Mouse (Mus musculus): Measurements from ENCODE around the gene Mrgpre. TPM values are rescaled to one million over a fixed set of nuclear protein-coding genes. Genes with fewer than 3 reads are reported as not detected.
A peak's percentile ranks its signal among the peaks of the same experiment; 100 is the strongest.

The Mrgpre gene
- polyA plus RNA-seq, 1 experiment from 2014 or later = 1.9 TPM

- Histone ChIP-seq H3K27me3 (ENCODE audit: insufficient read depth, low read length) (no peaks in the 10 kb centered on the region), H3K4me3 (ENCODE audit: low read depth, low read length) (no peak overlapping the region), H3K36me3 (ENCODE audit: insufficient read depth) (0 out of 2 replicates have a peak, but pooled peaks cover 3% of the 10 kb centered on the region), H3K27ac (ENCODE audit: low read depth) (no peak overlapping the region), H3K4me1 (ENCODE audit: insufficient read depth) (peaks cover 8% of the 10 kb centered on the region), H3K4me2 (no peak overlapping the region), H3K9ac (no peak overlapping the region), H3K9me3 (ENCODE audit: low read depth, low read length) (no peaks in the 10 kb centered on the region)
- TF ChIP-seq CTCF (IDR thresholded peaks at IDR 0.05; ENCODE audit: low read depth) = no peak
- ATAC-seq (ENCODE audit: insufficient read depth) (no peak), DNase-seq (no peak)
- 75% methylated on average over 2 of the region's 2 CpGs for WGBS
Measured at GRCm38 (mm10) chr7:143826985-143827384, 42.7 kb upstream of the Mrgpre start.

DNA sequence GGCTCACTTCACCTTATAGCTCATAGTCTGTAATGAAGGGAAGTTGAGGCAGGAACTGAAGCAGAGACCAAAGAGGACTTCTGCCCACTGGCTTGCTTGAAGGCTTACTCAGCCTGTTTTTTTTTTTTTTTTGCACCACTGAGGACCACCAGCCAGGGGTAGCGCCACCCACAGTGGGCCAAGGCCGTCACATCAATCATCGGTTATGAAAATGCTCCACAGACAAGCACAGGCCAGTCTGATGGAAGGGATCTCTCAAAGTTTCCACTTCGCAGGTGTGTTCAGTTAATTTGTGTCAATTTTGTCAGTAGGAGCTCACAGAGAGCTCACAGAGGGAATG, 38.9 kb upstream of the Mrgpre start:
- DNase-seq (no peak), ATAC-seq (ENCODE audit: insufficient read depth) (peak; percentile 26)
- Histone ChIP-seq H3K36me3 (ENCODE audit: insufficient read depth) (peaks cover 7% of the 10 kb centered on the region; the same call in 1 of the 2 replicates), H3K27ac (ENCODE audit: low read depth) (peak overlapping the region; percentile 74; the same call in 1 of the 2 replicates), H3K27me3 (ENCODE audit: insufficient read depth, low read length) (no peaks in the 10 kb centered on the region), H3K9me3 (ENCODE audit: low read depth, low read length) (no peaks in the 10 kb centered on the region), H3K4me1 (ENCODE audit: insufficient read depth) (peaks cover 5% of the 10 kb centered on the region), H3K4me3 (ENCODE audit: low read depth, low read length) (peak overlapping the region; percentile 62), H3K9ac (peak overlapping the region; percentile 47; the same call in 1 of the 2 replicates), H3K4me2 (peak overlapping the region; percentile 87)
- TF ChIP-seq CTCF (IDR thresholded peaks at IDR 0.05; ENCODE audit: low read depth) = 0 out of 2 replicates have a peak, but pooled peaks have one; percentile 8
- 78% methylated on average over 4 of the region's 4 CpGs for WGBS

- H3K9ac ChIP-seq = peak within 1 kb of the TSS; percentile 74
- no peaks in the 10 kb centered on the region for H3K9me3 ChIP-seq (ENCODE audit: low read depth, low read length)
- DNase-seq = peak; percentile 99
- peak within 1 kb of the TSS; percentile 87 for H3K4me2 ChIP-seq
- no peaks in the 10 kb centered on the region for H3K27me3 ChIP-seq (ENCODE audit: insufficient read depth, low read length)
- H3K36me3 ChIP-seq (ENCODE audit: insufficient read depth) = peaks cover 9% of the 10 kb centered on the region; the same call in 1 of the 2 replicates
- H3K27ac ChIP-seq (ENCODE audit: low read depth) = peak within 1 kb of the TSS; percentile 74; the same call in 1 of the 2 replicates
- TF ChIP-seq CTCF (IDR thresholded peaks at IDR 0.05; ENCODE audit: low read depth) = no peak
- under 1% methylated on average over 40 of the region's 40 CpGs for WGBS
- peak; percentile 98 for ATAC-seq (ENCODE audit: insufficient read depth)
- H3K4me1 ChIP-seq (ENCODE audit: insufficient read depth) = peaks cover 5% of the 10 kb centered on the region
- peak within 1 kb of the TSS; percentile 62 for H3K4me3 ChIP-seq (ENCODE audit: low read depth, low read length)
Measured at GRCm38 (mm10) chr7:143822375-143823265, 38.3 kb upstream of the Mrgpre start, which contains the start of the genes Nadsyn1 and Dhcr7. TSS of gene Nadsyn1 (minus strand) at chr7:143822849. TSS of gene Dhcr7 (plus strand) at chr7:143823145.

DNA sequence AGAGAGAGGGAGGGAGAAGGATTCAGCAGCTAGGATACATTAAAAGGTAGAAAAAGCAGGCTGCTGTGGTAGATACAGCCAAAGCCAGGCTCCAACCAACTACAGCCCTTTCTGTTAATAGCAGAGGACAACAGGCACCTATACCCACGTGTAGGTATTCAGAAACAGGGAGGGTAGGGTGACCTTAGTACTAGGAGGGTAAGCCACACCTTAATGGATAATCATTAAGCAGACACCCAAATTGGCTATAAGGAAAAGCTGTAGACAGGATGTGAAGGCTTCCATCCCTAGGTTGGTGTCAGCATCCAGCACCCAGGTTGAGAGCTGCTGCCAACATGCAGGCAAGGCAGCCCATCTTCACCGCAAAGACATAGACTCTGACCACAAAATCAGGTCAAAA, 36.9 kb upstream of the Mrgpre start:
- ATAC-seq (ENCODE audit: insufficient read depth) (no peak), DNase-seq (no peak)
- Histone ChIP-seq H3K4me1 (ENCODE audit: insufficient read depth) (peaks cover 5% of the 10 kb centered on the region), H3K27me3 (ENCODE audit: insufficient read depth, low read length) (no peaks in the 10 kb centered on the region), H3K9ac (no peak overlapping the region), H3K9me3 (ENCODE audit: low read depth, low read length) (no peaks in the 10 kb centered on the region), H3K4me2 (no peak overlapping the region), H3K4me3 (ENCODE audit: low read depth, low read length) (no peak overlapping the region), H3K27ac (ENCODE audit: low read depth) (no peak overlapping the region), H3K36me3 (ENCODE audit: insufficient read depth) (peaks cover 14% of the 10 kb centered on the region; the same call in 1 of the 2 replicates)
- 82% methylated on average over 2 of the region's 2 CpGs for WGBS
- no peak for TF ChIP-seq CTCF (IDR thresholded peaks at IDR 0.05; ENCODE audit: low read depth)

GRCm38 (mm10) chr7:143819201-143819600, 34.9 kb upstream of the Mrgpre start:
- Histone ChIP-seq H3K9me3 (ENCODE audit: low read depth, low read length) (no peaks in the 10 kb centered on the region), H3K9ac (no peak overlapping the region), H3K27ac (ENCODE audit: low read depth) (no peak overlapping the region), H3K4me2 (no peak overlapping the region), H3K36me3 (ENCODE audit: insufficient read depth) (peaks cover 31% of the 10 kb centered on the region; the same call in 1 of the 2 replicates), H3K4me3 (ENCODE audit: low read depth, low read length) (no peak overlapping the region), H3K27me3 (ENCODE audit: insufficient read depth, low read length) (no peaks in the 10 kb centered on the region), H3K4me1 (ENCODE audit: insufficient read depth) (peaks cover 5% of the 10 kb centered on the region)
- 65% methylated on average over 4 of the region's 4 CpGs for WGBS
- TF ChIP-seq CTCF (IDR thresholded peaks at IDR 0.05; ENCODE audit: low read depth) = no peak
- DNase-seq (no peak), ATAC-seq (ENCODE audit: insufficient read depth) (no peak)

DNA sequence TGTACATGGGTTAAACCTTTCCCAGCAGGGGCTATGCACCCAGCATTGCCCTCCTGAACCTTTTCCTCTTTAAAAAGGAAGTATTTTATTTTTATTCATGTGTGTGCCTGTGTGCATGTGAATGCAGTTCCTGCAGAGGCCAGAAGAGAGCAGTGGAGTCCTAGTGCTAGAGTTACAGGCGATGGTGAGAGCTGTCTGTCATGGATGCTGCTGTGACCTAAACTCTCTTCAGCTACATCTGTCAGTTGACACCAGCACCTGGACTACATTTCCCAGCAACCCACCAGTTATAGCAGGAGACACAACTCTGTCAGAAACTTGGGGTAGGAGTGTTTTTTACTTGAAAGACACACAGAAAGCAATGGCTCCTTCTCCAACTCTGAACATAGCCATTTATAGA, 24.6 kb upstream of the Mrgpre start:
- peak; percentile 57 for TF ChIP-seq CTCF (IDR thresholded peaks at IDR 0.05; ENCODE audit: low read depth)
- Histone ChIP-seq H3K36me3 (ENCODE audit: insufficient read depth) (peaks cover 52% of the 10 kb centered on the region; the same call in 1 of the 2 replicates), H3K27ac (ENCODE audit: low read depth) (no peak overlapping the region), H3K4me1 (ENCODE audit: insufficient read depth) (no peaks in the 10 kb centered on the region), H3K4me2 (no peak overlapping the region), H3K27me3 (ENCODE audit: insufficient read depth, low read length) (no peaks in the 10 kb centered on the region), H3K4me3 (ENCODE audit: low read depth, low read length) (no peak overlapping the region), H3K9ac (no peak overlapping the region; the same call in 1 of the 2 replicates), H3K9me3 (ENCODE audit: low read depth, low read length) (no peaks in the 10 kb centered on the region)
- DNase-seq (peak; percentile 16), ATAC-seq (ENCODE audit: insufficient read depth) (no peak)
- 55% methylated on average over 1 of the region's 1 CpGs for WGBS

- Histone ChIP-seq H3K9ac (no peak overlapping the region), H3K4me1 (ENCODE audit: insufficient read depth) (no peaks in the 10 kb centered on the region), H3K27me3 (ENCODE audit: insufficient read depth, low read length) (no peaks in the 10 kb centered on the region), H3K27ac (ENCODE audit: low read depth) (no peak overlapping the region), H3K4me3 (ENCODE audit: low read depth, low read length) (no peak overlapping the region), H3K4me2 (no peak overlapping the region), H3K9me3 (ENCODE audit: low read depth, low read length) (no peaks in the 10 kb centered on the region), H3K36me3 (ENCODE audit: insufficient read depth) (peaks cover 60% of the 10 kb centered on the region; the same call in 1 of the 2 replicates)
- DNase-seq (peak; percentile 67), ATAC-seq (ENCODE audit: insufficient read depth) (peak; percentile 26; the same call in 1 of the 2 replicates)
- no peak for TF ChIP-seq CTCF (IDR thresholded peaks at IDR 0.05; ENCODE audit: low read depth)
- 43% methylated on average over 5 of the region's 5 CpGs for WGBS
Measured at GRCm38 (mm10) chr7:143805199-143805624, 20.9 kb upstream of the Mrgpre start.

Data from lung, embryonic 14.5 days (tissue).